In genomic region chr6:52899574-52900245, GRCm38 (mm10) we compare ENCODE assay signal across 27 mouse cellular contexts.
DNase-seq lines count a peak whose midpoint lies in the region; ATAC-seq lines count a peak whose summit lies in the region.
"Had no signal": no experiment of that assay in that cellular context is flagged by ENCODE, and none has a peak within 500 bp of the region (broad histone marks: within the 10 kb centered on the region; RNA-seq: fewer than 3 reads in every experiment).

No protein-coding gene starts in this region.

- H3K27ac ChIP-seq in liver, embryonic 13.5 days: peak overlapping the region; percentile 83
- H3K27ac ChIP-seq: forebrain, embryonic 15.5 days; gastrocnemius, adult 2 months; heart, embryonic 13.5 days; hindbrain, embryonic 14.5 days; limb, embryonic 12.5 days; neural tube, embryonic 15.5 days had no signal

- peak overlapping the region; percentile 40 for H3K4me3 ChIP-seq in erythroblast, embryonic 14.5 days (replicated peaks)
- no peak overlapping the region for H3K4me3 ChIP-seq in liver, embryonic 13.5 days (replicated peaks)
- H3K4me3 ChIP-seq: forebrain, embryonic 15.5 days; gastrocnemius, adult 2 months; heart, embryonic 13.5 days; limb, embryonic 12.5 days; neural tube, embryonic 15.5 days had no signal

- H3K27me3 ChIP-seq in erythroblast, embryonic 14.5 days (ENCODE audit: control insufficient read depth): no peaks in the 10 kb centered on the region
- no peaks in the 10 kb centered on the region for H3K27me3 ChIP-seq in liver, embryonic 13.5 days
- H3K27me3 ChIP-seq: forebrain, embryonic 15.5 days; limb, embryonic 12.5 days; neural tube, embryonic 15.5 days had no signal

- peak overlapping the region; percentile 32 for H3K4me2 ChIP-seq in liver, embryonic 13.5 days
- H3K4me2 ChIP-seq: forebrain, embryonic 15.5 days; heart, embryonic 13.5 days; hindbrain, embryonic 14.5 days; limb, embryonic 12.5 days; neural tube, embryonic 15.5 days had no signal

- H3K9ac ChIP-seq in liver, embryonic 13.5 days: peak overlapping the region; percentile 47; the same call in 1 of the 2 replicates
- H3K9ac ChIP-seq: forebrain, embryonic 15.5 days; heart, embryonic 13.5 days; hindbrain, embryonic 14.5 days; limb, embryonic 12.5 days; neural tube, embryonic 15.5 days had no signal

- peaks cover 49% of the 10 kb centered on the region for H3K4me1 ChIP-seq in erythroblast, embryonic 14.5 days (ENCODE audit: control insufficient read depth)
- peaks cover 22% of the 10 kb centered on the region for H3K4me1 ChIP-seq in liver, embryonic 13.5 days (replicated peaks)

- 50% methylated on average over 3 of the region's 3 CpGs for whole genome bisulfite sequencing in liver, embryonic 13.5 days (ENCODE audit: insufficient replicate concordance)

- no peaks in the 10 kb centered on the region for H3K9me3 ChIP-seq in erythroblast, embryonic 14.5 days (ENCODE audit: control insufficient read depth, low read length)
- H3K9me3 ChIP-seq in liver, embryonic 13.5 days (replicated peaks): no peaks in the 10 kb centered on the region
- H3K9me3 ChIP-seq: forebrain, embryonic 15.5 days; heart, embryonic 13.5 days; limb, embryonic 12.5 days; neural tube, embryonic 15.5 days had no signal

- DNase-seq in c-Kit-negative CD71-positive TER-119-positive erythroid progenitor cells, embryonic 14.5 days (ENCODE audit: low read depth, low spot score): peak; percentile 44
- peak; percentile 46 for DNase-seq in liver, embryonic 13.5 days
- no peak for DNase-seq in frontal cortex, postnatal 36 days (ENCODE audit: low spot score in 2 of 2)
- no peak for DNase-seq in adrenal gland, adult 18-20 months (ENCODE audit: low spot score in 2 of 2)
- DNase-seq in layer of hippocampus, postnatal 14 days (ENCODE audit: low spot score in 2 of 2): no peak
- DNase-seq: adrenal gland, adult 2 months; cerebellum, adult 11-12 months; cerebellum, postnatal 14 days; gastrocnemius, adult 2 months; gastrocnemius, postnatal 36 days; heart, postnatal 10 days; kidney, postnatal 14 days; layer of hippocampus, adult 9-11 months; lung, adult 18-20 months; lung, postnatal 4 days; midbrain, embryonic 14.5 days; right cerebral cortex, adult 18-20 months had no signal

- ATAC-seq in liver, embryonic 13.5 days (ENCODE audit: low read depth): peak; percentile 97
- 0 out of 2 replicates have a peak, but pooled peaks have one; percentile 23 for ATAC-seq in megakaryocyte progenitor cell, adult 5-6 weeks (replicated peaks; ENCODE audit: poor library complexity)
- ATAC-seq: CD4-positive, CD25-positive, alpha-beta regulatory T cell, adult 4 months; forebrain, embryonic 15.5 days; intestine, postnatal 0 days; lung, postnatal 0 days had no signal

- no peaks in the 10 kb centered on the region for H3K36me3 ChIP-seq in erythroblast, embryonic 14.5 days (ENCODE audit: control insufficient read depth)
- no peaks in the 10 kb centered on the region for H3K36me3 ChIP-seq in liver, embryonic 13.5 days
- H3K36me3 ChIP-seq: forebrain, embryonic 15.5 days; heart, embryonic 13.5 days; limb, embryonic 12.5 days; neural tube, embryonic 15.5 days had no signal

Comparison
In these comparisons a context has a peak if more than half of its experiments do, and no peak if none do; other contexts are left out.
1. DNase-seq: peak in c-Kit-negative CD71-positive TER-119-positive erythroid progenitor cells, embryonic 14.5 days (single experiment) and liver, embryonic 13.5 days (single experiment); none in frontal cortex, postnatal 36 days (0 of 2), adrenal gland, adult 18-20 months (0 of 2) and layer of hippocampus, postnatal 14 days (0 of 2).